Mouse (Mus musculus): ENCODE measurements around the gene Kctd18. TPM values are rescaled to one million over a fixed set of nuclear protein-coding genes. Genes with fewer than 3 reads are reported as not detected.

The Kctd18 gene
- polyA plus RNA-seq, 1 experiment = 8.8 TPM

DNA sequence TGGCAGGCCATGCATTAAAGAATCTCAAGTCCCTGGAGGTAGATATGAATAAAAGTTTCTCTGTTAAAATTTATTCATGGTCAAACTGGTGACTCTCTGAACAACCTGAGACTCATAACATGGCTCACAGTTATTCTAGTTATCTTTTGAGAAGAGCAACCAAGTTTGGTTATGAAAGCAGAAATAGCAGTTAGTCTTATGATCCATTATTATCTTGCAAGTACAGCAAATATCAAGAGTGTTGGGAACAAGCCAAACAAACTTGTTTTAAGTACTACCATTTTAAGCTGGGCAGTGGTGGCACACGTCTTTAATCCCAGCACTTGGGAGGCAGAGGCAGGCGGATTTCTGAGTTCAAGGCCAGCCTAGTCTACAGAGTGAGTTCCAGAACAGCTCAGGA is 27.5 kb downstream of the Kctd18 start:
- no peaks in the 10 kb centered on the region for H3K36me3 ChIP-seq (ENCODE audit: control insufficient read depth, insufficient read depth, low read length)
- TF ChIP-seq POLR2A (IDR thresholded peaks at IDR 0.05; ENCODE audit: control insufficient read depth, low read depth, low read length) (no peak), CTCF (IDR thresholded peaks at IDR 0.05; ENCODE audit: control insufficient read depth, insufficient read depth, insufficient replicate concordance, low read depth, low read length) (no peak)
- no peak overlapping the region for H3K4me3 ChIP-seq (ENCODE audit: control insufficient read depth, low read depth, low read length)

GRCm38 (mm10) chr1:57989052-57989600 is 29.6 kb downstream of the Kctd18 start:
- Histone ChIP-seq H3K36me3 (ENCODE audit: control insufficient read depth, insufficient read depth, low read length) (no peaks in the 10 kb centered on the region), H3K27ac (ENCODE audit: control insufficient read depth, insufficient read depth, low read depth, low read length) (no peak overlapping the region), H3K27me3 (ENCODE audit: control insufficient read depth, insufficient read depth, low read length) (no peaks in the 10 kb centered on the region), H3K4me1 (ENCODE audit: control insufficient read depth, insufficient read depth, low read length) (peaks cover 2% of the 10 kb centered on the region; the same call in 1 of the 2 replicates), H3K4me3 (ENCODE audit: control insufficient read depth, low read depth, low read length) (peak overlapping the region; percentile 19)
- TF ChIP-seq POLR2A (IDR thresholded peaks at IDR 0.05; ENCODE audit: control insufficient read depth, low read depth, low read length) = no peak
- no peak for TF ChIP-seq CTCF (IDR thresholded peaks at IDR 0.05; ENCODE audit: control insufficient read depth, insufficient read depth, insufficient replicate concordance, low read depth, low read length)

More for the DNA sequence above, 27.5 kb downstream of the Kctd18 start:
- Histone ChIP-seq H3K27me3 (ENCODE audit: control insufficient read depth, insufficient read depth, low read length) (no peaks in the 10 kb centered on the region), H3K27ac (ENCODE audit: control insufficient read depth, insufficient read depth, low read depth, low read length) (no peak overlapping the region), H3K4me1 (ENCODE audit: control insufficient read depth, insufficient read depth, low read length) (peaks cover 2% of the 10 kb centered on the region)

GRCm38 (mm10) chr1:57976860-57977259 is 41.9 kb downstream of the Kctd18 start:
- no peaks in the 10 kb centered on the region for H3K4me1 ChIP-seq (ENCODE audit: control insufficient read depth, insufficient read depth, low read length)
- no peaks in the 10 kb centered on the region for H3K27me3 ChIP-seq (ENCODE audit: control insufficient read depth, insufficient read depth, low read length)
- no peaks in the 10 kb centered on the region for H3K36me3 ChIP-seq (ENCODE audit: control insufficient read depth, insufficient read depth, low read length)

DNA sequence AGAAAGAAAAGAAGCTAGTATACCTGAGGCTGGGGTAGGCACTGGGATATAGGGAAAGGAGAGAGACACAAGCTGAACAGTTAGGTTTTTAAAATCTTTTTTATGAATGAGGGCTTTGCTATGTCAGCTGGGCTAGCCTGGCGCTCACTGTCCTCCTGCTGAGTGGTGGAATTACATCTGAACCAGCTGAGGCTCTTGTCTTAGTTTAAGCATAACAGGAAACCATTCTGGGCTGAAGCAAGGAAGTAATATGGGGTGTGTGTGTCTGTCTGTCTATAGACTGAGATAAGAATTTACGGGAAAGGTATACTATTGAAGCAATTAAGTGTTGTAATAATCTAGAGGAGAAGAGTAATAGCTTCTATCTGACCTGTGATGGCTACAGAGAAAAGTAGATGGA is 47.2 kb downstream of the Kctd18 start:
- Histone ChIP-seq H3K4me3 (ENCODE audit: control insufficient read depth, low read depth, low read length) (no peak overlapping the region), H3K27me3 (ENCODE audit: control insufficient read depth, insufficient read depth, low read length) (no peaks in the 10 kb centered on the region), H3K36me3 (ENCODE audit: control insufficient read depth, insufficient read depth, low read length) (no peaks in the 10 kb centered on the region), H3K27ac (ENCODE audit: control insufficient read depth, insufficient read depth, low read depth, low read length) (no peak overlapping the region), H3K4me1 (ENCODE audit: control insufficient read depth, insufficient read depth, low read length) (peaks cover 4% of the 10 kb centered on the region)
- TF ChIP-seq POLR2A (IDR thresholded peaks at IDR 0.05; ENCODE audit: control insufficient read depth, low read depth, low read length) (no peak), CTCF (IDR thresholded peaks at IDR 0.05; ENCODE audit: control insufficient read depth, insufficient read depth, insufficient replicate concordance, low read depth, low read length) (no peak)

More at GRCm38 (mm10) chr1:57976860-57977259, 41.9 kb downstream of the Kctd18 start:
- no peak for TF ChIP-seq POLR2A (IDR thresholded peaks at IDR 0.05; ENCODE audit: control insufficient read depth, low read depth, low read length)
- no peak for TF ChIP-seq CTCF (IDR thresholded peaks at IDR 0.05; ENCODE audit: control insufficient read depth, insufficient read depth, insufficient replicate concordance, low read depth, low read length)
- Histone ChIP-seq H3K4me3 (ENCODE audit: control insufficient read depth, low read depth, low read length) (no peak overlapping the region), H3K27ac (ENCODE audit: control insufficient read depth, insufficient read depth, low read depth, low read length) (no peak overlapping the region)

GRCm38 (mm10) chr1:57969327-57970271 is 49.2 kb downstream of the Kctd18 start:
- Histone ChIP-seq H3K4me1 (ENCODE audit: control insufficient read depth, insufficient read depth, low read length) (peaks cover 4% of the 10 kb centered on the region), H3K27ac (ENCODE audit: control insufficient read depth, insufficient read depth, low read depth, low read length) (peak overlapping the region; percentile 89), H3K4me3 (ENCODE audit: control insufficient read depth, low read depth, low read length) (peak overlapping the region; percentile 97), H3K36me3 (ENCODE audit: control insufficient read depth, insufficient read depth, low read length) (no peaks in the 10 kb centered on the region), H3K27me3 (ENCODE audit: control insufficient read depth, insufficient read depth, low read length) (no peaks in the 10 kb centered on the region)
- TF ChIP-seq POLR2A (IDR thresholded peaks at IDR 0.05; ENCODE audit: control insufficient read depth, low read depth, low read length) (peak; percentile 96), CTCF (IDR thresholded peaks at IDR 0.05; ENCODE audit: control insufficient read depth, insufficient read depth, insufficient replicate concordance, low read depth, low read length) (peak; percentile 77; the same call in 1 of the 2 replicates)

DNA sequence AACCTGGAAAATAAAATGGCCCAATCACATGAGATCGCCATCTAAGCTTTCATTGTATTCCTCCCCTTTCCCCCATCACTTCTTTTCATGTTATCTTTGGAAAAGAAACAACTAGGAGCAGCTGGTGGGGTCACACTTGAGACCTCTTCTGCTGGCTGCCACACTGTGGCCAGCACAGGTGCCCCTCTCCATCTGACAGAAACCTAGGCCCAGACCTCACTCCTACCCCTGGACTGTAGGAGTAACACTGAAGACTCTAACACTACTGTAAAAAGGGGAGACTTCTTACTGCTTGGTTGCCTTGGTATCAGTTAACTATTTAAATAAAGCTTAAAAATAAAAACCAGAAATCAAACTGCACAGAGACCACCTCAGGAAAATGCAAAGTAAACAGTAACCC is 63.0 kb downstream of the Kctd18 start:
- TF ChIP-seq CTCF (IDR thresholded peaks at IDR 0.05; ENCODE audit: control insufficient read depth, insufficient read depth, insufficient replicate concordance, low read depth, low read length) (no peak), POLR2A (IDR thresholded peaks at IDR 0.05; ENCODE audit: control insufficient read depth, low read depth, low read length) (no peak)
- Histone ChIP-seq H3K4me1 (ENCODE audit: control insufficient read depth, insufficient read depth, low read length) (no peaks in the 10 kb centered on the region), H3K27me3 (ENCODE audit: control insufficient read depth, insufficient read depth, low read length) (no peaks in the 10 kb centered on the region), H3K4me3 (ENCODE audit: control insufficient read depth, low read depth, low read length) (no peak overlapping the region), H3K27ac (ENCODE audit: control insufficient read depth, insufficient read depth, low read depth, low read length) (no peak overlapping the region), H3K36me3 (ENCODE audit: control insufficient read depth, insufficient read depth, low read length) (no peaks in the 10 kb centered on the region; the same call in 1 of the 2 replicates)

GRCm38 (mm10) chr1:57954376-57954765 is 64.4 kb downstream of the Kctd18 start:
- Histone ChIP-seq H3K27me3 (ENCODE audit: control insufficient read depth, insufficient read depth, low read length) (no peaks in the 10 kb centered on the region), H3K27ac (ENCODE audit: control insufficient read depth, insufficient read depth, low read depth, low read length) (no peak overlapping the region), H3K36me3 (ENCODE audit: control insufficient read depth, insufficient read depth, low read length) (no peaks in the 10 kb centered on the region; the same call in 1 of the 2 replicates), H3K4me1 (ENCODE audit: control insufficient read depth, insufficient read depth, low read length) (no peaks in the 10 kb centered on the region), H3K4me3 (ENCODE audit: control insufficient read depth, low read depth, low read length) (no peak overlapping the region)
- TF ChIP-seq POLR2A (IDR thresholded peaks at IDR 0.05; ENCODE audit: control insufficient read depth, low read depth, low read length) (no peak), CTCF (IDR thresholded peaks at IDR 0.05; ENCODE audit: control insufficient read depth, insufficient read depth, insufficient replicate concordance, low read depth, low read length) (no peak)
